Mouse (Mus musculus) heart, embryonic 11.5 days (tissue): Measurements from ENCODE around the gene Tll2. TPM values are rescaled to one million over a fixed set of nuclear protein-coding genes. Genes with fewer than 3 reads are reported as not detected.

Source experiments
- ATAC-seq: fragments of 200-750 bp; cut with Nextera tagmentation; replicated peaks from 2 replicates; pipeline ENCODE4 v1.8.0; 2017; ENCODE audit warnings: moderate library complexity; ENCODE audit not compliant: insufficient number of reproducible peaks, low FRiP score, low TSS enrichment
- H3K27ac ChIP-seq: fragments of 300-500 bp; sonication (generic); 2 replicates; pipeline ENCODE4 v1.5.1; 2014; ENCODE audit warnings: mild to moderate bottlenecking, low read depth, low read length
- H3K27me3 ChIP-seq: fragments of 300-500 bp; sonication (generic); 2 replicates; pipeline ENCODE4 v1.6.1; 2014; ENCODE audit warnings: mild to moderate bottlenecking, low read length, mixed read lengths; ENCODE audit not compliant: control insufficient read depth, insufficient read depth
- H3K36me3 ChIP-seq: fragments of 300-500 bp; sonication (generic); 2 replicates; pipeline ENCODE4 v1.6.1; 2014; ENCODE audit warnings: mild to moderate bottlenecking, low read length, moderate library complexity, mixed read lengths; ENCODE audit not compliant: control insufficient read depth, insufficient read depth
- H3K4me1 ChIP-seq: fragments of 300-500 bp; sonication (generic); 2 replicates; pipeline ENCODE4 v1.6.1; 2014; ENCODE audit warnings: low read length; ENCODE audit not compliant: control insufficient read depth, insufficient read depth
- H3K4me2 ChIP-seq: fragments of 300-500 bp; sonication (generic); 2 replicates; pipeline ENCODE4 v1.6.1; 2014; ENCODE audit warnings: mild to moderate bottlenecking, moderate library complexity
- H3K4me3 ChIP-seq: fragments of 300-500 bp; sonication (generic); 2 replicates; pipeline ENCODE4 v1.5.1; 2014; ENCODE audit warnings: low read depth, low read length
- H3K9ac ChIP-seq: fragments of 300-500 bp; sonication (generic); 2 replicates; pipeline ENCODE4 v1.6.1; 2014; ENCODE audit warnings: mild to moderate bottlenecking, low read depth, low read length, moderate library complexity
- H3K9me3 ChIP-seq: fragments of 300-500 bp; sonication (generic); replicated peaks from 2 replicates; pipeline ENCODE4 v1.6.1; 2016; ENCODE audit warnings: low read length; ENCODE audit not compliant: control insufficient read depth
- WGBS: fragments of 180-500 bp; shearing (Covaris S2); extraction: QIAGEN DNeasy Blood & Tissue Kit; methylation state at CpG from one replicate; pipeline ENCODE4 v1.1.7; 2014; ENCODE audit not compliant: insufficient replicate concordance; 5-methylcytosine and 5-hydroxymethylcytosine counted together
- polyA plus RNA-seq: library from polyadenylated mRNA; unstranded; fragments of >200 nt; fragmentation: Nextera tagmentation; extraction: Ambion mirVana; gene quantifications from 2 replicates; pipeline ENCODE4 v1.2.1, GENCODE M21; 2014

Tll2 gene
- polyA plus RNA-seq, 1 experiment from 2014 or later: not detected

DNA sequence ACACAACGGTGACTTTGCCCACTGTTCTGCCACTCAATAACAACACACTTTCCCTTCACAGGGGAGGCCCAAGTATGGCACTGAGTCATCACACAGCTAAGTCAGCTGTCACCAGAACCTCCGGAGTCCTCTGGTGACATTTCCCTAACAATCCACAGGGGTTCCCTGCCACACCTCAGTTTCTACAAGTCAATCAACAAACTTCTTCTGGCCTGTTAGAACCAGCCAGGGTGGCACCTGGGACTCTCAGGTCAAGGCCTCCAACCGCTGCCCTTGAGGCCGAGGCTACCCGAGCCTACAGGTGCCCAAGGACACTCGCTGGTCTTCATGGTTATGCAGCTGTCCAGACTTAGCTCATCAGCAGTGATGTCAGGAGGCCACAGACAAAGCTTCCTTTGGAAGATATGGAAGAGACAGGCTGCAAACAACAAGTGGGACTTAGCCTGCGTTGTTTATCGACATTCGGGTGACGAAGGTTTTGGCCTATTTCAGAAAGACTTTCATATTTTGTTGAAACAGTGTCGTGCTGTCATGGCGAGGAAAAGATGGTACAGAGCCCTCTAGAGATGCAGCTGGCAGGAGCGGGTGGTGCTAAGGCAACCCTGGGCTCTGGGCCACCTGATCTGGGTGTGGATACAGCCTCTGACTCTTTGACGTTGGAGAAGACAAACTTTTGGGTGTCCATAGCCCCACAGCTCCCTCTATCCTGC is 132.7 kb downstream of the Tll2 start:
- Histone ChIP-seq H3K4me3 (no peak overlapping the region), H3K36me3 (no peaks in the 10 kb centered on the region), H3K4me1 (no peaks in the 10 kb centered on the region), H3K27ac (no peak overlapping the region), H3K9ac (no peak overlapping the region), H3K9me3 (no peaks in the 10 kb centered on the region), H3K4me2 (no peak overlapping the region), H3K27me3 (peaks cover 6% of the 10 kb centered on the region; the same call in 1 of the 2 replicates)
- no peak for ATAC-seq
- WGBS: 80% methylated on average over 14 of the region's 14 CpGs

DNA sequence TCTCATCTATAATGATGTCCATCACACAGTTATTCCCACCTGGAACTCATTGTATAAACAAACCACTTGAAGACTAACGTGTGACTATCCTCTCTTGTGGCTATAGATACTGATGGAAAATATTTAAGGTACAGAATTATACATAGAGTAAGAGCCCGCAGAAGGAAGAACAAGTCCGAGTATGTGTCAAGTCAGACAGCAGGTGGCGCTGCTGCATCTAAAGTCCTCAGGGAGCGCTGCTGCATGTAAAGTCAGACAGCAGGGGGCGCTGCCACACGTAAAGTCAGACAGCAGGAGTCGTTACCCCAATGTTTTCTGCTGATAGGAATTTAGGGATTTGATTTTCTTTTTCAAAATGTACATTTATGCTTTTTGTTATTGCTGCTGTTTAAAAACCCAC is 135.1 kb downstream of the Tll2 start:
- Histone ChIP-seq H3K4me1 (no peaks in the 10 kb centered on the region), H3K4me3 (no peak overlapping the region), H3K9me3 (no peaks in the 10 kb centered on the region), H3K9ac (no peak overlapping the region), H3K27ac (no peak overlapping the region), H3K27me3 (peaks cover 6% of the 10 kb centered on the region; the same call in 1 of the 2 replicates), H3K4me2 (no peak overlapping the region), H3K36me3 (no peaks in the 10 kb centered on the region)
- 11% methylated on average over 8 of the region's 8 CpGs for WGBS
- ATAC-seq: no peak

DNA sequence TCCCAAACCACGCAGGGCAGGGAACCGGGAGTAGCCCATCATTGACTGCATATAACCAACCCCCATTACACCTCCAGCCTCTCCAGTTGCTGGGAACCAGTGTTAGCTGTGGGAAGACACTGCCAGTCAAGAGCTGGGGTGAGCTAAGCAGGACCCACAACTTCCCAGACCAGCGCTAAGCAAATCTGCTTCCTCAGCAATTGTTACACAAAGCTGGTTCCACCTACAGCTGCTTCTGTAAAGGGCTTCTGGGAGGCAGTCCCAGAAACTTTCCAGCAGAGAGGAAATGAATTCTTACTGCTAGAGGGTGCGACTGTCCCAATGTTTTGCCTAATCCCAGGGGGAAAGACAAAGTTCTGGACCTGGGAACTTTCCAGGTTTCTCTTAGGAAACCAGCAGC is 151.9 kb downstream of the Tll2 start:
- 66% methylated on average over 4 of the region's 4 CpGs for WGBS
- no peak for ATAC-seq
- H3K9me3 ChIP-seq: no peaks in the 10 kb centered on the region

DNA sequence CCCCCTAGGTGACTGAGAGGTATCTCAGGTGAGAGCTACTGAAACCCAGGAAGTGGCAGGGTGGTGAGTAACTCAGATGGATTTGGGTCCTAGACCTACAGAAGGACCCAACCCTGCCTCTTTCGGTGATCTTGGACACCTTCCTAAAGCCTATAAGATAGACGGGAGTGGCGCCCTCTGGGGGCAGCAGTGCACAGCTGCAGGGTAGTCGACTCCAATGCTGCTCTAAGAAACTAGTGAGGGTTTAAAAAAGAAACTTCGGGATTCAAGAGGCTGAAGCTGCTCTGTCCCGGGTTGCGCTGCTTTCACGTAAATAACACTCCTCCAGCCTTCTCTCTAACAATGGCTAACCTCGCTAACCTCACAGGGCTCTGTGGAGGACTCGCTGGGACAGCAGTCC is 153.1 kb downstream of the Tll2 start:
- Histone ChIP-seq H3K4me3 (no peak overlapping the region), H3K36me3 (no peaks in the 10 kb centered on the region), H3K27me3 (no peaks in the 10 kb centered on the region), H3K4me1 (no peaks in the 10 kb centered on the region), H3K27ac (no peak overlapping the region), H3K9me3 (no peaks in the 10 kb centered on the region), H3K9ac (no peak overlapping the region), H3K4me2 (no peak overlapping the region)
- ATAC-seq: no peak
- 28% methylated on average over 10 of the region's 10 CpGs for WGBS

More for the DNA sequence above, 151.9 kb downstream of the Tll2 start:
- no peaks in the 10 kb centered on the region for H3K36me3 ChIP-seq
- H3K27me3 ChIP-seq: no peaks in the 10 kb centered on the region
- H3K4me3 ChIP-seq: no peak overlapping the region
- H3K9ac ChIP-seq: no peak overlapping the region
- no peaks in the 10 kb centered on the region for H3K4me1 ChIP-seq
- no peak overlapping the region for H3K4me2 ChIP-seq
- no peak overlapping the region for H3K27ac ChIP-seq

DNA sequence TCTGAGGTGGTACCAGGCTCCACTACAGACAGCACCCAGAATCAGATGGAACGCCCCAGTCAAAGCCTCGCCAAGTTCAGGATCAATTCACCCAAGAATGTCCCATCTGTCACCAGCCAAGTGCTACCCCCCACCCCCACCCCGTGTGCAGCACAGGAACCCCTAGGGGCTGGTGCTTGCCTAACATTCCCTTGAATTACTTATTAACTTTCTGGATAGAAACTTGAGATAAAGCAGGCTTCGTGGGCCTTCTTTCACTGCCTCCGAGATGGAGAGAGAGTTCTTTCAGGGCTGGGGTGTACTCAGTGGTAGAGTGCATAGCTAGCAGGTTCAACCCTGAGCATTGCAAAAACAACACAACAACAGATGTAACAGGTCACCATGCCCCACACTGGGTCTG is 154.4 kb downstream of the Tll2 start:
- Histone ChIP-seq H3K4me1 (no peaks in the 10 kb centered on the region), H3K27me3 (no peaks in the 10 kb centered on the region), H3K4me3 (no peak overlapping the region), H3K27ac (no peak overlapping the region), H3K4me2 (no peak overlapping the region), H3K9me3 (no peaks in the 10 kb centered on the region), H3K36me3 (no peaks in the 10 kb centered on the region), H3K9ac (no peak overlapping the region)
- no peak for ATAC-seq
- WGBS: 63% methylated on average over 5 of the region's 5 CpGs

DNA sequence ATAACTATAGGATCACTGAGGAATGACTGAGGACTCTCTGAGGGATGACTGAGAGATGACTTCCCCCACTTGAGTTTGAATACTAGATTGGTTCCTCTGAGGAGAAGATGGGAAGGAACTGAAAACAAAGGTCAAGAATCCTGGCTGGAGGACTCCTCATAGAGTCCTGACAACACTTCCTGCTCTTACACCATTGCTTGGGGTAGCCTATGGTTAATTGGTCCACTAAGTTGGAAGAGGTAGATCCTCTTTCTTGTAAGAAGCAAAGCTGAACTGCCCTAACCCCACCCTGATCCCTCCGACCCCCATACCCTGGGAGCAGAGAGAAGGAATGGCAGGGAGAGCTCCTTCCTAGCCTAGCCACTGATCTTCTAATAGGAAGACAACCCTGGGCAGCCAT is 154.9 kb downstream of the Tll2 start:
- Histone ChIP-seq H3K9ac (no peak overlapping the region), H3K27me3 (no peaks in the 10 kb centered on the region), H3K4me2 (no peak overlapping the region), H3K9me3 (no peaks in the 10 kb centered on the region), H3K36me3 (no peaks in the 10 kb centered on the region), H3K27ac (no peak overlapping the region), H3K4me1 (no peaks in the 10 kb centered on the region), H3K4me3 (no peak overlapping the region)
- 76% methylated on average over 1 of the region's 1 CpGs for WGBS
- no peak for ATAC-seq

DNA sequence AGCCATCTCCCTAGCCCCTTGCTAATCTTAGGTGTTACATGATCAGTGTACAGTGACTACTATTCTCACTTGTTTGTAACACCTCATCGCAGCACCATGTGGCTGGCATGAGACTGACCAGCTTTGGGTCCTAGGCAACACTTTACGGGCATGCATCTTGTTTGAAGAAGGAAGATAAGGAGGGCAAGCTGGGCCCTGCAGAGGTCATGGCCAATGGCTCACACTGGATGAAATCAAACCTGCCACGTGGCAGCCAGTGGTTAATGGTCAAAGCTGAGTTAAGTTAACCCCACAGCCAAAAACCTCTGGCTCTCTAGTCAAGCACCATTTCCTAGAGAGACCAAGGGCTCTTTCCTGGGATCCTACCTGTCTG is 158.5 kb downstream of the Tll2 start:
- Histone ChIP-seq H3K27me3 (no peaks in the 10 kb centered on the region), H3K36me3 (no peaks in the 10 kb centered on the region), H3K4me1 (no peaks in the 10 kb centered on the region), H3K4me3 (no peak overlapping the region), H3K4me2 (no peak overlapping the region), H3K9ac (no peak overlapping the region), H3K27ac (no peak overlapping the region), H3K9me3 (no peaks in the 10 kb centered on the region)
- WGBS: 66% methylated on average over 3 of the region's 3 CpGs
- ATAC-seq: no peak

DNA sequence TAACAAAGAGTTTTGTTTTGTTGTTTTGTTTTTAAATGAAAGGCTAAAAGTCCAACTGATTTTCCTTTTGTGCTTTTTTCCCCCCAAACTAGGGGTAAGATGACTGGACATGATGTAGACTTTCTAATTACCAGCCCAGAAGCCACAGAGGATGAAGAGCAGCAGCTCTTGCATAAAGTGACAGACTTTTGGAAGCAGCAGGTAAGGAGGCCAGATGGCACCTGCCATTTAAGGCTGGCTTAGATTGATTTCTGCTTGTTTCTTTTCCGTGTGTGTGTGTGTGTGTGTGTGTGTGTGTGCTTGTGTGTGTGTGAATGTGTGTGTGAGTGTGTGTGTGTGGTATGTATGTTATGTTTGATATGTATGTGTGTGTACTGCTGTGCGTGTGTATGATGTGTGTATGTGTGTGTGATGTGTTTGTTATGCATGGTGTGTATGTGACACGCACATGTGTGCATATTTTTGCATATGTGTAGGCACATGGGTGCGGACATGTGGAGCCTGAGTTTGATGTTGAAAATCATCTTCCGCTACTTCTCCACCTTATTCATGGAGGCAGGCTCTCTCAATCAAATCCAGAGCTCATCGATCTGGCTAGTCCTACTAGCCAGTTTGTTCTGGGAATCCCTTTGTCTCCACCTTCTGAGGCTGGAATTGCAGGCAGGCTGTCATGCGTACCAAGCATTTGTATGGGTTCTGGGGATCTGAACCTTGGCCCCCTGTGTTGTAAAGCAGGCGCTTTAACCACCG is 159.0 kb downstream of the Tll2 start:
- no peaks in the 10 kb centered on the region for H3K27me3 ChIP-seq
- ATAC-seq: no peak
- H3K9ac ChIP-seq: no peak overlapping the region
- H3K36me3 ChIP-seq: no peaks in the 10 kb centered on the region
- H3K4me3 ChIP-seq: no peak overlapping the region
- no peak overlapping the region for H3K27ac ChIP-seq
- H3K4me1 ChIP-seq: no peaks in the 10 kb centered on the region
- 82% methylated on average over 9 of the region's 9 CpGs for WGBS
- H3K9me3 ChIP-seq: no peaks in the 10 kb centered on the region
- no peak overlapping the region for H3K4me2 ChIP-seq
